Mouse (Mus musculus): ENCODE results near the gene Prss43.
"Not testable (repeated sequence)": the region's sequence is repeated elsewhere in the genome, so short reads cannot be mapped to it uniquely, and the experiment has no call there.

The Prss43 gene

DNA sequence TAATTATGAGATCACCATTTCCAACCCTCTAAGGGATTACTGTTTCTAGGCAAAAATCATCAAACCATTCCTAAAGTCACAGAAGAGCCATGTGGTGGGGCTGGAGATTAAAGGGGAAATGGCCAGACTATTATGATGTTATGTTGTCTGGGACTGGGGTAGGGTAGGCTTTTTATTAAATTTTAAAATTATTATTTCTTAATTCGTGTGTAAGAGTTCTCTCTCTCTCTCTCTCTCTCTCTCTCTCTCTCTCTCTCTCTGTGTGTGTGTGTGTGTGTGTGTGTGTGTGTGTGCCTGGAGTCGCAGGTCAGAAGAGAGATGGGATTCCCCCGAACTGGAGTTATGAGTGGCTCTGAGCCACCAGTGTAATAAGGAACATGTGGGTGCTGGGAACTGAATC, at the start of gene Prss43:
Gene Prss43, plus strand, starts transcription at position 301 of the 400 bp plus-strand sequence.
- DNase-seq (ENCODE audit: low read depth, low spot score) = no peak

DNA sequence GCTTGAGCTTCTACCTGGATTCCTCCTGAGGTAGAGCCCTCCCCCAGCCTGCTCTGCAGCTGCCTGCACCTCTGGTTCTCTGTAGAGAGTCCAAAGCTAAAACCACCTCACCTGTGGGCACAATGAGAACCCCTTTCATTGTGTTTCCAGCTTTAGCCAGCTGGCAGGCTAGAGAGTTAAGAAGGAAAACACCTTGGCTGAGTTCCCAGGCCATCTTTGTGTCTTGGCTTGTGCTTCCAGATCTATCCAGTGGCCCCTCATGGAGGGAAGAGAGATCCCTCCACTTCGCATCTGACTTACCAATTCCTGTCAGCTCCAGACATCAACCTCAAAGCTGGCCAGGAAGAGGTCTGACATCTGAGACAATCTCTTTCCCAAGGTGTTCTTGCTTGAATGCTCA, 48.4 kb upstream of the Prss43 start:
- DNase-seq (ENCODE audit: low read depth, low spot score) = no peak

DNA sequence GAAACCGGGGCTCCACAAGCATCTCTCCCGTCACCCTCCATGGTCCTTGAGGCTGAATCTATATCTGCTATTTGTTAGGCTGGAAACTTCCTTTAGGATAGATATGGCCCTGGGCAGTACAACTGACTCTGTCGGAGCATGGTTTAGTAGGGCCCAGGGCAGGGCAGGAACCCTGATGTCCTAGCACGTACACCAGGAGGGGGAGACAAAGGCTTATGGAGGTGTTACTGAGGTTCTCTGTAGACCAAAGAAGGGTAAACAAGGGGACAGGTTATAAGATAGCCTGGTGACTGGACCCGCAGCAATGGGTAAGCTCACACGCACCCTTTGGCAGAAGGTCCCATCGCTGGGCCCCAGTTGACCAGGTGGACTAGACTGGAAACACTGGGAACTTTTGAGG, 47.9 kb upstream of the Prss43 start:
- no peak for DNase-seq (ENCODE audit: low read depth, low spot score)

DNA sequence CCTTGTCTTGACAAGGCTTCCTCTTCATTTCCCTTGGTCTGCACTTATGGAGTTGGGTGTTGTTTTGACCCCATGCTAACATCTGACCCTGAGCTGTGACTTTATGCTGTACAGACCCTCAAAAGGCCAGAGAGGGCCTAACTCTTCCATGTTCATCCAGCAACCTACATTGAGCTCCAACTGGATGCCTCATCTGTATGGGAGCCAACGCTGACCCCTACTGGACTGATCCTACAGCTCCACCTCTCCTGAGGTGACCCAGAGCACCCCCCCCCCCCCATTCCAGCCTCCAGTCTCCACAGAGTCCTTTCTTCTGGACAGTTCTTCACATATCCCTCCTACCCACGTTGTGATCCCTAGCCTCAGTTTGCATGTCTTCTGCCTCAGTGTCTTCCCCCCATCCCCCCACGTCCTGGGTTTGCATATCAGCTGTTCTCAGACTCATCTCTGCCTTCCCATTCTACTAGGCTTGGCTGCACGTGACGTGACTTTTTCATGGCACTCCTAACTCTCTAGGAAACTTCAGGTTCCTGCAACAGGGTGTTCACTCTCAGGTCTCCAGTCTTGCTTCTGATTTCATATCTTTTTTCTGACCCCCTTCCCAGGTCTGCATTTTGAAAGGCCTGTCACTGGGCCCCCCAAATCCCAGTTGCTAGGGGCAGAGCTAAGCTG, 47.1 kb upstream of the Prss43 start:
- DNase-seq (ENCODE audit: low read depth, low spot score) = peak; percentile 15

DNA sequence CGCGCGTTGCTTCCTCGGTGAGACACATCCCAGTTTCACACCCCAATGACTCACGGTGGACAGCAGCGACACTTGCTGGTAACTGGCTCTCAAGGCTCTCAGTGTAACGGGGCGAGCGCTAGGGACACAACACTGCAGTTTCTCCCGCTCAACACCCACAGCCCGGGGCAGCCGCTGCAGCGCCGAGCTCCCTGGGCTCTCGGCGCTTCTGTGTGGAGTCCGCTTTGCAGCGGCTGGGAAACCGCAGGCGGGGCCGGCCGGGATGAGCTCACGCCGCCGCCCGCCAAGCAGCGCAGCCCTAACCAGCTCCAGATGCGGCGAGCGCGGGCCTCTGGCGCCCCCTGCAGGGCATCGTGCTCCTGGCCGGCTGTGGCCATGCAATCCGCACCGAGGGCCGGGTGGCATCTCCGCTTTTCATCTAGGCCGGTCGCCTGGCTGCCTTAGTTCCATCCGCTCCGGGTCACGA, 45.2 kb upstream of the Prss43 start:
- DNase-seq (ENCODE audit: low read depth, low spot score) = peak; percentile 94

DNA sequence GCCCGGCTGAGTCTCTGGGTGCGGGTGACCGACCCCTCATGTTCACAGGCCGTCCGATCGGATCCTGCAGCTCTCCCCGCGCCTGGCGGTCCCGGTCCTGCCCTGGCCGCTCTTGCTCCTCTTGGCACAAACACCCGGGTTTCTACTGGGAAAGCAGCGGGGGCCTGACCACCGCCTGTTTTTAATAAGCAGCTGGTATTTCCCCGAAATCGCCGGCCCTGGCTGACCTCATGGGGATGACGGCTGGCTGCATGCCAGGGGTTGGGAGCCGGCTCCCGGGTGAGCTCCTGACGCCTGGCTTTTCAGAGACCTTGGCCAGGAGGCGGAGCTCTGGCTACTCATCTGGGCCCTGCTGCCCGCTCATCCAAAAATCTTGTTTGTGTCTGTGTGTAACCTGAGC, 44.8 kb upstream of the Prss43 start:
- peak; percentile 75 for DNase-seq (ENCODE audit: low read depth, low spot score)

DNA sequence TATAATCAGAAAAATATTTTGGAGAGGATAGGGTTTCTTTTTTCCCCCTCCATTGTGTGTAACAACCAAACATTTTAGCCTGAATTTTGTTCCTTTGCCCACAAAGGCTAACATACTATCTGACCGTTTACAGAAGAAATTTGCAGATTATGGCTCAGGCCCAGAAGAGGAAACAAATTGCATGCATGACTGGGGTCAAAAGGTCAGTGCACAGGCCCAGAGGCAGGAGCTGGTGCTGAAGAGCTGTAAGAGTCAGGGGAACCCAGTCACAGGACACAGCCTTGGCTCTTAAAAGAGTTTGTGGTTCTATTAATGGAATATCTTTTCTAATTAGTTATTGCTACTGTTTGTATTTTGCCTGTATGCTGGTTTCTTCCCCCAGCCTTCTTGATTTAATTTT, 42.9 kb upstream of the Prss43 start:
- no peak for DNase-seq (ENCODE audit: low read depth, low spot score)

DNA sequence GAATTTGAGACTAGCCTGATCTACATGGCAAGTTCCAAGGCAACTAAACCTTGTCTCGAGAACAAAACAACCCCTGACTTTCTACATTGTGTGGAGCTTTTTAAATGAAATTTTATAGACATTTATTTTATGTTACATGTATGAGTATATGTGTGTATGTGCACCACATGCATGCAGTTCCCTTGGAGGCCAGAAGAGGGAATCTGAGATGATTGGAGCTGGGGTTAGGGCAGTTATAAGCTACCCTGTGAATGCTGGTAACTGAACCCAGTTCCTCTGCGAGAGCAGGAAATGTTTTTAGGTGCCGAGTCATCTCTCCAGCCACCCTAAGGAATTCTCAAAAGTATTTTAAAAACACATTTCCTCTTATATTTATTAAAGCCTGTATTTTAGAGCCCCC, 38.3 kb upstream of the Prss43 start:
- DNase-seq (ENCODE audit: low read depth, low spot score) = no peak

DNA sequence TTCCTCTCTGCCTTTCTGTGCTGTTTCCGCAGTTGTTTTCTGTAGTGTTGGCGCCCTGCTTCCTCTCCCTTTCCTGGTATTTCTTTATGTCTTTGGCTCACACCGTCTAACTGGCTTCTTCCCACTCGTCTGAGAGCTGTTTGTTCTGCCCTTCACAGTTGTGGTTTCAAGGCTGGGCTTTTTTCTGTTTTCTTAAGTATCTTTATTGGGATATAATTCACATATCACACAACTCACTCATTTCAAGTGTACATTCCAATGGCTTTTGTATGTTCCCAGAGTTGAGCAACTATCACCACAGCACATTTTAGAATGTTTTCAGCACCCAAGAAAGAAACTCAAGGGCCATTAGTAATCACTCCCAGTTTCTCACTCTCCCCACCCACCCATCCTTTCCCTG, 36.0 kb upstream of the Prss43 start:
- DNase-seq (ENCODE audit: low read depth, low spot score) = peak; percentile 16

DNA sequence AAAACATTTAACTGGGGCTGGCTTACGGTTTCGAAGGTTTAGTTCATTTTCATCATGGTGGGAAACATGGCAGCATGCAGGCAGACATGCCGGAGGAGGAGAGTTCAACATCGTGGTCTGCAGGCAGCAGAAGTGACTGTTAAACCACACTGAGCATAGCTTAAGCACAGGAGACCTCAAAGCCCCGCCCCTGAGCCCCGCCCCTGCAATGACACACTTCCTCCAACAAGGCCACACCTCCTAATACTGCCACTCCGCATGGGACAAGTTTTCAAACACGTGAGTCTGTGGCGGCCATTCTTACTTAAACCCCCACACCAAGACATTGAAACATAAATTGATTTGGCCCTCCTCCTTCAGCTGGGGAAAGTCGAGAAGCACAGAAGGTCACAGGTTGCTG, 29.5 kb upstream of the Prss43 start:
- no peak for DNase-seq (ENCODE audit: low read depth, low spot score)

DNA sequence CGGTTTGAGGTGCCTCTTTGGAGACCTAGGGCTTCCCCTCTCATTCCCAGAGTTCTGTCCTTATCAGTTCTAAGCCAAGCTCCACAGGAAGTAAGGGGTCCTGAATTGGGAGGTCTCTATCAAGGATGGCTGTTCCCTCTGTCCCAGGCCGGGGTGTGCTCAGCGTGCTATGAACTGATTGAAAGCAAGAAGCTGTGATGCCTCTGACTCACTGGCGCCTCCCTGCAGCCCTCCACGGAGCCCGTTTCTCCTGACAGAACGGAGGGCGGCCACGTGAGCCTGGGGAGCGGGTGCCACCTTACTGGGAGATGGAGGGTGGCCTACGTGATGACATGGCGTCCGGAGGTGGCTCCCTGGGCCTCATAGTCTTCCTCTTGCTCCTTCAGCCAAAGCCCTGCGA, 28.6 kb upstream of the Prss43 start, which contains the start of gene Prss42:
Gene Prss42, plus strand, starts transcription at position 301 of the 400 bp plus-strand sequence.
- no peak for DNase-seq (ENCODE audit: low read depth, low spot score)

DNA sequence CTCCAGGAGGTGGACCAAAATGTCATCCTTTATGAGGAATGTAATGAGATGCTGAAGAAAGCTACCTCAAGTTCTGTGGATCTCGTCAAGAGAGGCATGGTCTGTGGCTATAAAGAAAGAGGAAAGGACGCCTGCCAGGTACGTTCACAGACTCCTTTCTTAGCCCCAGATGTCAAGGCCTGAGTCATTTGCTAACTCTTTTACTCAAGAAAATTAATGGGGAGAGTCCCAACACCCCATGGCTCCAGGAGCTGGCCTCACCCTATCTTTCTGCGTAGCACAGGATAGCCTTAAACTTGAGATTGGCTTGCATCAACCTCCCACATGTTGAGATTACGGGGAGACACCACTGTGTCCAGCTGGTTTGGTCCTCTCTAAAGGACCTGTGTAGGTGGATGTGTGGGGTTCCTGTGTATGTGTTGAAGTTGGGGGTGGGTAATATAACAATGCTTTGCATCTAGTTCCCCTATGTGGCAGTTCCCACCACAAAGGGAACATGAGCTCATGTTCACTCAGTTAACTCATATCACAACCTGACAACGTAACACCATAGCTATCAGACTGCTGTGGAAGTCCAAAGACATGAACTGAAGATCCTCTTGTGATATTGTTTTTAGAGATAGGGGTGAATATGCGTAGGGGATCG, 25.5 kb upstream of the Prss43 start:
- DNase-seq (ENCODE audit: low read depth, low spot score) = no peak

DNA sequence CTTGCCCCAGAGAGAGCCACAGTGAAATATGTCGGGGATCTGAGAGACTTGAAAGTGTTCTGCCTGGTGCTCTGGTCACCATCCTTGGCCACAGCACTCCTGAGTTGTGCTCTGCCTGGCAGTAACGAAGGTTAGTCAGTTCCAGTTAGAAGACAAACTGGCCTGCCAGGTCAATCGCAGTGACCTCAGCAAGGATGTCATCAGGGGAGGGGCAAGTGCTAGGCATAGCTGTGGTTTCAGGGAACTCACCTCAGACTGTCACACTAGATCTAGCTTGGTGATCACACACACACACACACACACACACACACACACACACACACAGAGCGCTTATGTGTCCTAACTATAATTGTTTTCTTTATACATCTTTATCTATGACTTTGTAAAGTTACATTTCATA, 23.2 kb upstream of the Prss43 start:
- no peak for DNase-seq (ENCODE audit: low read depth, low spot score)

DNA sequence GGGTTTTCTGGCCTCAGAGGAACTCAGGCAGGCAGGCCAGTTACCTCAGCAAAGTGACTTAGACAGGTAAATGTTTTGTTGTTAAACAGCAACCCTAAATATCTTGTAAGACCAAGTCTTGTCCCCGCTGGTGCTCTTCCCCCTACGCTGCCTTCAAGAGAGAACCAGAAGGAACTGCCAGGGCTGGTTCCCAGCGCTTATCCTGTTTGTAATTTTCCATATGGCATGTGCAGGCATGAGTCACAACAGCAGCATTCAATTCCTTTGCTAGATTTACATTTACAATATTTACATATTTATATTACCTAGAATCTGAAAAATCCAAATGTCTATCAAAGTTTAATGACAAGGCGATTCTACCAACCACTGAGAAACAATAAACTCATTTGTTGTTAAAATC, 16.4 kb upstream of the Prss43 start:
- DNase-seq (ENCODE audit: low read depth, low spot score) = peak; percentile 54

DNA sequence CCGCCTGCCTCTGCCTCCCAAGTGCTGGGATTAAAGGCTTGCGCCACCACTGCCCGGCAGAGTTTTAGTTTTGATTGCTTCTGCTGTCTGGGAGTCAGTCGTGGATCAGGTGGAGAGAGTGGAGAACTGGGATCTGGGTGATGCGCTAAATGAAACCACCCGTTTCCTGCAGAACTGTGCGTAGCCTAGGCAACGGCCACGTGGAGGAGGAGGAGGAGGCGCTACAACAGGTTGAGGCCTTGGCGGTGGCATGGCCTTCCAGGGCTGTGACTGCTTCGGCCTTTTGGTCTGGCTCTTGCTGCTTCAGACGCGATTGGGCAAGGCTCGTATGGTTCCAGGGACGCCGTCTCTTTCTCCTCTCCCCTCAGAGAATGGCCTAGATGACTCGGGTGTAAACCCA, 12.7 kb upstream of the Prss43 start, which contains the start of gene Prss44:
Gene Prss44, plus strand, starts transcription at position 206 of the 400 bp plus-strand sequence.
- peak; percentile 9 for DNase-seq (ENCODE audit: low read depth, low spot score)

DNA sequence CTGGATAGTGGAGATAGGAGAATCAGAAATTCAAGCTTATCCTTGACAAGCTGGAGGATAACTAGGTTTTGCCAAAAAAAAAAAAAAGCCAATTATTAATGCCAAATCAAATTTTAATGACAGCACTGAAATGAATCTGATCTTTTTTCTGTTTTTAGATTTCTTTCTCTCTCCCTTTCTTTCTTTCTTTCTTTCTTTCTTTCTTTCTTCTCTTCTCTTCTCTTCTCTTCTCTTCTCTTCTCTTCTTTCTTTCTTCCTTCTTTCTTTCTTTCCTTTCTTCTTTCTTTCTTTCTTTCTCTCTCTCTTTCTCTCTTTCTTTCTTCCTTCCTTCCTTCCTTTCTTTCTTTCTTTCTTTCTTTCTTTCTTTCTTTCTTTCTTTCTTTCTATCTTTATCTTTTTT, 5.9 kb upstream of the Prss43 start:
- not testable (repeated sequence) for DNase-seq (ENCODE audit: low read depth, low spot score)

DNA sequence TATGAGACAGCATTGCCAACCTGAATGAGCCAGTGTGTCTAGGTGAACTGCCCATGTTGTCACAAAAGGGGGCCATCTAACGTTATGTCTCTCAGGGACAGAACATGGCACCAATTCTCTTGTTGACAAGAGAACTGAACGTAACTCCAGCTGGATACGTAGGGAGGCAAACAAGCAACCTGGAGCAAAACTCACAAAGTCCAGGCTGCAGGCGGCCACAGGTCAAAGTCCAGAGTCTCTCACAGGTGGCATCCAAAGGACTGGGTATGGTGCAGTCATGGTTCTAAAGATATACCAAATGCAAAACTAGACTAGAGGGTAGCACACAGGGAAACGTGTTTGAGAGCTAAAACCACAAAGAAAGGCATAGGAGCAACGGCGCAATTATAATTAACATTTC, 5.1 kb upstream of the Prss43 start:
- DNase-seq (ENCODE audit: low read depth, low spot score) = no peak

DNA sequence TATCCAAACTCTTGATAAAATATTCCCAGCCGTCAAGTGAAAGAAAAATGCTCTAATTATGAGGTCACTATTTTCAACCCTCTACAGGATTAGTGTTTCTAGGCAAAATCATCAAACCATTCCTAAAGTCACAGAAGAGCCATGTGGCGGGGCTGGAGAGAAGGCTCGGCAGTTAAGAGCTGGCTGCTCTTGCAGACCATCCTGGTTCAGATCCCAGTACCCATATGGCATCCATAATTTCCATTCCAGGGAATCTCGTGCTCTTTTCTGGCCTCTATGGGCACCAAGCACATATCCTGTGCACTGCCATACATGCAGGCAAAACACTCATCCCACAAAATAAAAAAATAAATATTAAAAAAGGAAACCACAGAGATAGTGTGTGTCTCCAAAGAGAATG, 1.1 kb upstream of the Prss43 start:
- no peak for DNase-seq (ENCODE audit: low read depth, low spot score)

DNA sequence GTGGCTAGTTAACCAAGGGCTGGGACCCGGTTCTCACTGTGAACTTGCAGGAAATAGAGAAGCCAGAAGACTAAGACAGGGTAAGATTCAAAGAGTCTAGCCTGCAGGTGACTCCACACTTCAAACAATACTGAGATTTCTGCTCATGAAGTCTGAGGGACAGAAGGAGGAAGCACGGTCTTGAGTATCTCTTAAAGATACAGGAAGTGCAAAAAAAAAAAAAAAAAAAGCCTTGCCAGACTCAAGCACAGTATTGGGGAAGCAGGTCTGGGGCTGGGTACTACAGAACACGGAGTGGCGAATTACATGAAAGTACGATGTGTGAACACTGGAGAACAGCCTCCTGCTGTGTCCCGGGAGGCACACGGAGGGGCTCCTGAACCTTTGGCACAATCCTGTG, 658 bp upstream of the Prss43 start:
- no peak for DNase-seq (ENCODE audit: low read depth, low spot score)

DNA sequence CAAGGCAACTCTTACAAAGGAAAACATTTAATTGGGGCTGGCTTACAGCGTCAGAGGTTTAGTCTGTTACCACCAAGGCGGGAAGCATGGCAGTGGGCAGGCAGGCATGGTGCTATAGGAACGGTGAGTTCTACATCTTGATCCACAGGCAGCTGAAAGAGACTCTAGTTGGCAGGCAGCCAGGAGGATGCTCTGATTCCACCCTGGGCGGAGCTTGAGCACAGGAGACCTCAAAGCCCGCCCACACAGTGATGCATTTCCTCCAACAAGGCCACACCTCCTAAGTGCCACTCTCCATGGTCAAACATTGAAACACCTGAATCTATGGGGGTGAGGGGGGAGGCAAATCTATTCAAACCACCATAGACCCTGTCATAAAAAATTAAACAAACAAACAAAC, 6.5 kb downstream of the Prss43 start:
- DNase-seq (ENCODE audit: low read depth, low spot score) = no peak

DNA sequence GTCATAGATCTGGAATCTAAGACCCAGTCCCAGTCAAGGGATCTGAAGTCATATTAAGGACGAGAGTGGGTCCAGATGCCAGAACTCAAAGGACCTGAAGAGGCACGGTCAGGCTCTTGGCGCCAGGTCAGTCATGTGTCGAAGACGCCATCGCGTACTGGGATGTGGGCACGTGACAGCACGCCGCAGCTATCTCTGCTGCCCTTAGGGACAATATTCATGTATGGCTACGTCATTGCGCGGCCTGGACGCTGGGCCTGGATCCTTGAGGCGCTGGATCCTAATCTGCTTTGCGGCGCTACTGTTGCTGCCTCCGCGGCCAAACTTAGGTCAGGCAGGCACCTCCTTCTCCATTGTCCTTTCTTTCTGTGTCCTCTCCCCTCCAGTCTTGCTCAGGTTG, 7.9 kb downstream of the Prss43 start, which contains the start of gene Prss45:
Gene Prss45, plus strand, starts transcription at position 178 of the 400 bp plus-strand sequence.
- no peak for DNase-seq (ENCODE audit: low read depth, low spot score)

DNA sequence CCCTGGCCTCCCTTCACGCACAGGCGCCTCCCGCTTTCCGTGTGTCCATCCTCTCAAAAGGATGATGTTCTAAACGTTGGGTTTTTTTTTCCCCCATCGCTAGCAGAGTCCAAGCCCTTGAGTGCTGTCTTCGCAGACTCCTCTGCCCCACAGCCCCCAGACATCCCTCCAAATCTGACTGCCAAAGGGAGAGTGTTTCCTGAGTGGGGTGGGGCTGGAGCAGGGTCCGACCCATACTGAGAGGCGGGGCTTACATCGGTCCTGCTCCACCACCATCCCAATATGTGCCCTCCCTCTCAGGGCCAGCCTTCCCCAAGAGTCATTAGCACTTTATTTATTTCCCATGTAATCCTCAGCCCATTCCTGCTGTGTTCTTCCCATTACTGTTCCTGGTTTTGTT, 8.5 kb downstream of the Prss43 start:
- no peak for DNase-seq (ENCODE audit: low read depth, low spot score)

DNA sequence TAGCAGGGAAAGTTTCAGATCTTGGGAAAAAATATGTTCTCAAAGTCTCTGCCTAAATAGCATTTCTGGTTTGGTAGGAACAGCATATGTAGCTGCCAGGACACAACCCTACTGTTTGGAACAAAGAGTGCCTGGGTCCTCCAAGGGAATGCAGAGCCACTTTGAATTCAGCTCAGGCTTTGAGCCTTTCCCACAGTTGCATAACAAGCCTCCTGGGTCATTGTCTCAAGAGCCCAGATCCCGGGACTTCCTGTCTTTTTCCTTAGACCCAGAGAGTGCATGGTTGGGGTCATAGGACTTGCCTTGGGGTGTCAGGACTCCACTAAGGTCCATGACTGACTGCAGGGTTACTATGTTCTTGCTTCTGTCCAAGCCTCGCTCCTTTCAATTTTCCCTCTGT, 9.6 kb downstream of the Prss43 start:
- DNase-seq (ENCODE audit: low read depth, low spot score) = peak; percentile 23
